Mouse (Mus musculus): ENCODE measurements around the gene Arl4d. TPM values are rescaled to one million over a fixed set of nuclear protein-coding genes. Genes with fewer than 3 reads are reported as not detected.

Gene Arl4d
- polyA plus RNA-seq, 1 experiment from 2014 or later: 7.9 TPM

DNA sequence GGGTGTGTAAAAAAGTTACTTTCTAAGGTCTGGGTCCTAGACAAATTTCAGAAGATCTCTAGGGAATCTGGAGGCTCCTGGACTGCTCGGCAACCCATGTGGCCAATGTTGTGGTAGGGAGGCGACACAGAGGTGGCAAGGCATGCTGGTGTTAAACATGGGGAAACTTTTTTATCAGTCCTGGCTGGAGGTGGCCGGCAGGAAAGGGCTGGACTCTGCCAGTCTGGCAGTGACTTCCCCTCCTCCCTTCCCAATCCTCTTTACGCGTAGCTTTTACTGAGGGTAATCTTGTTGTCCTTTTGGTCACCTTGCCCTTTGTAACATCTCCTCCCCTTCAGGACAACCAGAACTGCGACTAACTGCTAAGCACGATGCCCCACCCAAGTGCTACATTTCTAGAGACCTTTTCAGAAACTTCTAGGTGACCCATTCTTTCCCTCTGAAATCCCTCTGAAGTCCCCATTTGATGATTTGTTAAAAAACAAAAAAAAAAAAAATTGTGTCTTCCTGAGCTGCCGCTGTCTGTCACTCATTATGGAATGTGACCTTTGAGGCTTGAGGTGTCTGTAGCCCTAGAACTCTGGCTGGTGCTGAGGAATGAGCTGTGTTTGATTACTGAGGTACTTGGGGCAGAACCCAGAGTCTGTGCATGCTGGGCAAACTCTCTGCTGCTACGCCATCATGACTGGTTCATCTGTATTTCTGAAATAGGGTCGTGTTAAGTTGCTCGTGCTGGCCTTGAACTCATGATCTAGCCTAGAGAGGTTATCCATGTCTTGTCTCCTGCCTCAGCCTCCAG lies 1.9 kb upstream of the Arl4d start:
- Histone ChIP-seq H3K27ac (no peak overlapping the region), H3K4me3 (replicated peaks; ENCODE audit: low read depth, low read length) (no peak overlapping the region), H3K9me3 (replicated peaks; ENCODE audit: low read length) (no peaks in the 10 kb centered on the region), H3K4me2 (ENCODE audit: low read length) (no peak overlapping the region), H3K36me3 (ENCODE audit: insufficient read depth, low read length) (no peaks in the 10 kb centered on the region), H3K27me3 (ENCODE audit: insufficient read depth, low read length) (no peaks in the 10 kb centered on the region), H3K4me1 (replicated peaks; ENCODE audit: insufficient read depth, low read length) (peaks cover 5% of the 10 kb centered on the region; the same call in 1 of the 2 replicates), H3K9ac (ENCODE audit: low read depth, low read length) (no peak overlapping the region)
- ATAC-seq (replicated peaks; ENCODE audit: low FRiP score, low read depth) (no peak), DNase-seq (ENCODE audit: low spot score) (no peak)
- TF ChIP-seq CTCF (IDR thresholded peaks at IDR 0.05; ENCODE audit: low read depth): no peak
- 41% methylated on average over 11 of the region's 11 CpGs for WGBS

DNA sequence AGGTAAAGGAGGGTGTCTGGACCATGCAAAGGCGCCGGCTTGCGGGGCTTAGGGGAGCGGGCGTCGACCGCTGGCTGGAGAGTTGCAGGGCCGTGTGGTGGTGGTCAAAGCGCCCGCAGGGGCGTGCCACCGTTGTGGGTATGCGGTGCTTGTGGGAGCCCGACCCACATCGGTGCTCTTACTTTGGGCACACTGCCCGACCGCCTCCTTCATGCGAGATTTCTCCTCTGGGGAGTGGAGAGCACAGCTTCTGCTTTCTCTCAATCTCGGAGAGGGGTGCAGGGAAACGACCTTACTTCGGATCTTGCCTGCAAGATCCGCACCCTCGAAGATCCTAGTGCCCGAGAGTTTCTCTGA lies 273 bp downstream of the Arl4d start:
- H3K4me3 ChIP-seq (replicated peaks; ENCODE audit: low read depth, low read length): peak overlapping the region; percentile 43
- H3K9ac ChIP-seq (ENCODE audit: low read depth, low read length): peak overlapping the region; percentile 58
- ATAC-seq (replicated peaks; ENCODE audit: low FRiP score, low read depth): no peak
- H3K9me3 ChIP-seq (replicated peaks; ENCODE audit: low read length): no peaks in the 10 kb centered on the region
- H3K27me3 ChIP-seq (ENCODE audit: insufficient read depth, low read length): no peaks in the 10 kb centered on the region
- H3K27ac ChIP-seq: peak overlapping the region; percentile 42
- peak; percentile 15; the same call in 1 of the 2 replicates for TF ChIP-seq CTCF (IDR thresholded peaks at IDR 0.05; ENCODE audit: low read depth)
- H3K36me3 ChIP-seq (ENCODE audit: insufficient read depth, low read length): no peaks in the 10 kb centered on the region
- H3K4me2 ChIP-seq (ENCODE audit: low read length): peak overlapping the region; percentile 78
- WGBS: 1% methylated on average over 24 of the region's 24 CpGs
- H3K4me1 ChIP-seq (replicated peaks; ENCODE audit: insufficient read depth, low read length): peaks cover 8% of the 10 kb centered on the region; the same call in 1 of the 2 replicates
- DNase-seq (ENCODE audit: low spot score): no peak

DNA sequence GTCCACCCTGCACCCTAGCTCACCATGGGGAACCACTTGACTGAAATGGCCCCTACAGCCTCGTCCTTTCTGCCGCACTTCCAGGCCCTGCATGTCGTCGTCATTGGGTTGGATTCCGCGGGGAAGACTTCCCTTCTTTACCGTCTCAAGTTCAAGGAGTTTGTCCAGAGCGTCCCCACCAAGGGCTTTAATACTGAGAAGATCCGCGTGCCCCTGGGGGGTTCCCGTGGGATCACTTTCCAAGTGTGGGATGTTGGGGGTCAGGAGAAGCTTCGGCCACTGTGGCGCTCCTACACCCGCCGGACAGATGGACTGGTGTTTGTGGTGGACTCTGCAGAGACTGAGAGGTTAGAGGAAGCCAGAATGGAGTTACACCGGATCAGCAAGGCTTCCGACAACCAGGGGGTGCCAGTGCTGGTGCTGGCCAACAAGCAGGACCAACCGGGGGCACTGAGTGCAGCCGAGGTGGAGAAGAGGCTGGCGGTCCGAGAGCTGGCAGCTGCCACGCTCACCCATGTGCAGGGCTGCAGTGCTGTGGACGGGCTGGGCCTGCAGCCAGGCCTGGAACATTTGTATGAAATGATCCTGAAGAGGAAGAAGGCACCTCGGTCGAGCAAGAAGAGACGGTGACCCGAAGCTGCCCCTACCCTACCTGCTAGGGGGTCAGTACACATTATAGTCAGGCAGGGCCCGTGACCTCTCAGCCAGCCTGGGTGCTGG lies 1.4 kb downstream of the Arl4d start:
- H3K27ac ChIP-seq: peak overlapping the region; percentile 22; the same call in 1 of the 2 replicates
- H3K4me1 ChIP-seq (replicated peaks; ENCODE audit: insufficient read depth, low read length): peaks cover 8% of the 10 kb centered on the region; the same call in 1 of the 2 replicates

DNA sequence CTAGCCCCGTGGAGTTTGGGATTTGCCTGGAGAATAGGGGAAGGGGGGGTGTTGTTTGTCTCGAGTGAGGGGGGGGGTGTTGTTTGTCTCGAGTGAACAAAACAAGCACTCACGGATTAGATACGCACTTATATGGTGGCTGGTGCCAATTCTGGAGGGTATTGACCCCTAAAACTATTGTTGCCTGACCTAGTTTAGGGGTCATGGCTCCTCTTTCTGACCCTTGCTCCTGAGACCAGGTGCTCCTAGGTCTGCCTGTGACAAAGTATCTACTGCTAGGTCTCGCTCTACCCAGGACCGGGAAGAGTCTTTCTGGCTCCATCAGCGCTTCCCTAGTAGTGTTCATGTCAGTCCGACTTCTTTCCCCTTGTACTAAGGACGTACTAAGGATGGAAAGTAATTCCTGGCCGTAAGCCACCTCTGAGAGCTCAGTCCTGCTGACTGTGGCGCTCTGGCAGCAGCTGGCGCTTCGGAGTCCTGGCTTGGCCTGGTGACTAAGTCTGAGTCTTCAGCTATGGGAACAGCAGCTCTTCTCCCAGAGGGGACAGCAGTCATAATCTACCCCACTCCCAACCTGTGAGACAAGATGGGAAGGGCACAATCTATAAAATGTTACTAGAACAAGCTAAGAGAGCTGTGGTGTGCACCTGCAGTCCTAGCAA lies 2.7 kb downstream of the Arl4d start:
- no peak overlapping the region for H3K9ac ChIP-seq (ENCODE audit: low read depth, low read length)
- H3K4me3 ChIP-seq (replicated peaks; ENCODE audit: low read depth, low read length): no peak overlapping the region
- no peak for DNase-seq (ENCODE audit: low spot score)
- H3K4me2 ChIP-seq (ENCODE audit: low read length): peak overlapping the region; percentile 78
- H3K27ac ChIP-seq: peak overlapping the region; percentile 60
- peaks cover 10% of the 10 kb centered on the region for H3K4me1 ChIP-seq (replicated peaks; ENCODE audit: insufficient read depth, low read length)
- no peaks in the 10 kb centered on the region for H3K27me3 ChIP-seq (ENCODE audit: insufficient read depth, low read length)
- H3K9me3 ChIP-seq (replicated peaks; ENCODE audit: low read length): no peaks in the 10 kb centered on the region
- ATAC-seq (replicated peaks; ENCODE audit: low FRiP score, low read depth): no peak
- TF ChIP-seq CTCF (IDR thresholded peaks at IDR 0.05; ENCODE audit: low read depth): no peak
- H3K36me3 ChIP-seq (ENCODE audit: insufficient read depth, low read length): no peaks in the 10 kb centered on the region
- 65% methylated on average over 14 of the region's 14 CpGs for WGBS

More for the DNA sequence above, 1.4 kb downstream of the Arl4d start:
- DNase-seq (ENCODE audit: low spot score) (no peak), ATAC-seq (replicated peaks; ENCODE audit: low FRiP score, low read depth) (no peak)
- no peaks in the 10 kb centered on the region for H3K36me3 ChIP-seq (ENCODE audit: insufficient read depth, low read length)
- H3K9me3 ChIP-seq (replicated peaks; ENCODE audit: low read length): no peaks in the 10 kb centered on the region
- peak overlapping the region; percentile 13; the same call in 1 of the 2 replicates for H3K4me3 ChIP-seq (replicated peaks; ENCODE audit: low read depth, low read length)
- WGBS: 67% methylated on average over 28 of the region's 28 CpGs
- H3K9ac ChIP-seq (ENCODE audit: low read depth, low read length): peak overlapping the region; percentile 10; the same call in 1 of the 2 replicates
- H3K4me2 ChIP-seq (ENCODE audit: low read length): peak overlapping the region; percentile 78
- no peak for TF ChIP-seq CTCF (IDR thresholded peaks at IDR 0.05; ENCODE audit: low read depth)
- H3K27me3 ChIP-seq (ENCODE audit: insufficient read depth, low read length): no peaks in the 10 kb centered on the region

DNA sequence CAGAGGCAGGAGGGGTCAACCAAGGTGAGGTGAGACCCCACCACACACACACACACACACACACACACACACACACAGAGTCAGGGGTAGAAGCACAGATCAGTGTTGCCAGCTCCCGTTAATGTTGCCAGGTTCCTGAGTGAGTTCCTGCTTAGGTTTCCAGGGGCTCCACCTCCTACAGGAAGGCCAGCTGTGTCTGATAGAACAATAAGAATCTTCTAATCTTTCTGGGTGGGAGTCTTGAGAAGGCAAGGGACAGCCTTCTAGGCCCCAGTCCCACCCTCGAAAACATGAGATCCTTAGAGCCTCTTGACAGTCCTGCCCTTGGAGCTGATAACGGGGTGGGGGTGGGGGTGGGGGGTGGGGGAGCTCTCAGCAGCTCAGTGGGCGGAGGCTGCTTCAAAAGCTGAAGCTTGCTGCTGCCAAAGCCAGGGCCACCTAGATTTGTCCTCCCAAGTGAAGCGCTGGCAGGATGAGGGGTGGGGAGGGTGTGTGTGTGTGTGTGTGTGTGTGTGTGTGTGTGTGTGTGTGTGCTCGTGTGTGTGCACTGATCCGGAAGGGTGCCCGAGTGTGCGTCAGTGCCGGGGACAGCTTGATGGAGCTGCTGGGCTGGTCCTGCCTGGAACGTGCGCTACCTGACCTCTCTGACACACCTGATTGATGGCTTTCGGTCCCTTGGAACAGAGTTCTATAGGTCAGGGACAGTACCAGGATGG lies 3.4 kb downstream of the Arl4d start:
- H3K36me3 ChIP-seq (ENCODE audit: insufficient read depth, low read length): no peaks in the 10 kb centered on the region
- no peaks in the 10 kb centered on the region for H3K27me3 ChIP-seq (ENCODE audit: insufficient read depth, low read length)
- H3K4me3 ChIP-seq (replicated peaks; ENCODE audit: low read depth, low read length): no peak overlapping the region
- no peak overlapping the region for H3K9ac ChIP-seq (ENCODE audit: low read depth, low read length)
- H3K4me2 ChIP-seq (ENCODE audit: low read length): peak overlapping the region; percentile 78
- H3K4me1 ChIP-seq (replicated peaks; ENCODE audit: insufficient read depth, low read length): peaks cover 11% of the 10 kb centered on the region
- no peak for TF ChIP-seq CTCF (IDR thresholded peaks at IDR 0.05; ENCODE audit: low read depth)
- WGBS: 8% methylated on average over 13 of the region's 13 CpGs
- DNase-seq (ENCODE audit: low spot score): no peak
- peak; percentile 46; the same call in 1 of the 2 replicates for ATAC-seq (replicated peaks; ENCODE audit: low FRiP score, low read depth)
- peak overlapping the region; percentile 60 for H3K27ac ChIP-seq
- no peaks in the 10 kb centered on the region for H3K9me3 ChIP-seq (replicated peaks; ENCODE audit: low read length)
